In the genomic region with DNA sequence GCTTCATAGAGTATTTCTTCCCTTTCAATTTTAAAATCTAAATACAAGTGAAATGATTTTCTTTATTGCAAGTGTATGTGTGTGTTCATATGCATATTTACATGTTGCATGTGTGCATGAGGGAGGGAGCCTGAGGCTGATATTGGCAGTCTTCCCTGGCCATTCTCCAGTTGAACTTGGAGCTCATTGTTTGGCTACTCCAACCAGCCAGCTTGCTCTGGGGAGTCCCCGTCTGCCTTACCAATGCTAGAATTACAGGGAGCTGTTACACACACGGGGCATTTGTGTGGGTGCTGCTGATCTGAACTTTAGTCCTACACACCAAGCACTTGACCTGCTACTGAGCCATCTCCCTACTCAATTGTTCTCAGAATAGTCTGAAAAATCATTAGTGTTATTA, we compare ENCODE assay signal across 18 mouse cellular contexts.
DNase-seq lines count a peak whose midpoint lies in the region; ATAC-seq lines count a peak whose summit lies in the region.
"Had no signal": no experiment of that assay in that cellular context is flagged by ENCODE, and none has a peak within 500 bp of the region (broad histone marks: within the 10 kb centered on the region; RNA-seq: fewer than 3 reads in every experiment).

No protein-coding gene starts in this region.

- no peaks in the 10 kb centered on the region for H3K27me3 ChIP-seq in forebrain, embryonic 14.5 days (replicated peaks; ENCODE audit: control insufficient read depth, insufficient read depth, low read length)
- H3K27me3 ChIP-seq in forebrain, embryonic 10.5 days (ENCODE audit: poor library complexity, severe bottlenecking): no peaks in the 10 kb centered on the region
- H3K27me3 ChIP-seq: heart, embryonic 13.5 days; kidney, embryonic 15.5 days had no signal

- H3K4me2 ChIP-seq in forebrain, embryonic 14.5 days (ENCODE audit: low read length): no peak overlapping the region
- H3K4me2 ChIP-seq: heart, embryonic 13.5 days; kidney, embryonic 15.5 days; limb, embryonic 13.5 days had no signal

- WGBS in forebrain, embryonic 14.5 days: 42% methylated on average over 2 of the region's 2 CpGs
- 73% methylated on average over 2 of the region's 2 CpGs for WGBS in forebrain, embryonic 10.5 days

- H3K9me3 ChIP-seq in forebrain, embryonic 14.5 days (replicated peaks; ENCODE audit: control insufficient read depth, low read length): no peaks in the 10 kb centered on the region
- no peaks in the 10 kb centered on the region for H3K9me3 ChIP-seq in forebrain, embryonic 10.5 days
- H3K9me3 ChIP-seq: G1E; heart, embryonic 13.5 days; kidney, embryonic 15.5 days; limb, embryonic 13.5 days had no signal

- no peaks in the 10 kb centered on the region for H3K36me3 ChIP-seq in forebrain, embryonic 14.5 days (ENCODE audit: control insufficient read depth, insufficient read depth, low read length)
- H3K36me3 ChIP-seq in forebrain, embryonic 10.5 days (replicated peaks): no peaks in the 10 kb centered on the region
- H3K36me3 ChIP-seq: G1E; heart, embryonic 13.5 days; kidney, embryonic 15.5 days; limb, embryonic 13.5 days had no signal

- H3K9ac ChIP-seq in forebrain, embryonic 14.5 days (ENCODE audit: low read length): no peak overlapping the region
- H3K9ac ChIP-seq: heart, embryonic 13.5 days; kidney, embryonic 15.5 days; limb, embryonic 13.5 days; liver, postnatal 0 days had no signal

- no peak overlapping the region for H3K4me3 ChIP-seq in forebrain, embryonic 14.5 days (ENCODE audit: low read depth, low read length)
- no peak overlapping the region for H3K4me3 ChIP-seq in forebrain, embryonic 10.5 days
- H3K4me3 ChIP-seq: heart, embryonic 13.5 days; kidney, embryonic 15.5 days; left cerebral cortex, adult 2 months; limb, embryonic 13.5 days had no signal

- no peaks in the 10 kb centered on the region for H3K4me1 ChIP-seq in forebrain, embryonic 14.5 days (ENCODE audit: control insufficient read depth, insufficient read depth, low read length)
- H3K4me1 ChIP-seq in forebrain, embryonic 10.5 days: peaks cover 6% of the 10 kb centered on the region; the same call in 1 of the 2 replicates
- H3K4me1 ChIP-seq: heart, embryonic 13.5 days; kidney, embryonic 15.5 days; limb, embryonic 13.5 days had no signal

- peak; percentile 67; the same call in 1 of the 2 replicates for ATAC-seq in forebrain, embryonic 14.5 days
- ATAC-seq: CD4-positive, CD25-positive, alpha-beta regulatory T cell, adult 4 months; liver, postnatal 0 days had no signal

- peak; percentile 43 for DNase-seq in adrenal gland, postnatal 10 days
- DNase-seq in adrenal gland, postnatal 14 days: no peak
- DNase-seq in forebrain, embryonic 14.5 days (ENCODE audit: low spot score): peak; percentile 85
- no peak for DNase-seq in forebrain, embryonic 10.5 days (ENCODE audit: extremely low spot score, low spot score)
- DNase-seq in layer of hippocampus, postnatal 10 days (ENCODE audit: low spot score in 2 of 2): peak; percentile 45 to 52
- DNase-seq in layer of hippocampus, adult 11-12 months (ENCODE audit: low spot score): no peak
- DNase-seq in NIH3T3 (ENCODE audit: low read depth): peak; percentile 28
- no peak for DNase-seq in spleen, postnatal 36 days (ENCODE audit: low spot score in 2 of 2)
- DNase-seq: liver, postnatal 0 days; lung, postnatal 36 days; right cerebral cortex, postnatal 14 days; thymus, postnatal 14 days had no signal

- H3K27ac ChIP-seq in forebrain, embryonic 14.5 days (ENCODE audit: low read depth, low read length): no peak overlapping the region
- H3K27ac ChIP-seq in forebrain, embryonic 10.5 days: no peak overlapping the region
- H3K27ac ChIP-seq: heart, embryonic 13.5 days; kidney, embryonic 15.5 days; left cerebral cortex, adult 2 months; limb, embryonic 13.5 days had no signal

Comparison
In these comparisons a context has a peak if more than half of its experiments do, and no peak if none do; other contexts are left out.
1. DNase-seq: peak in adrenal gland, postnatal 10 days (single experiment), forebrain, embryonic 14.5 days (single experiment), layer of hippocampus, postnatal 10 days (2 of 2) and NIH3T3 (single experiment); none in adrenal gland, postnatal 14 days (single experiment), forebrain, embryonic 10.5 days (single experiment), layer of hippocampus, adult 11-12 months (single experiment) and spleen, postnatal 36 days (0 of 2).